Mouse (Mus musculus) heart, embryonic 16.5 days (tissue): ENCODE measurements around the gene Gcgr. TPM values are rescaled to one million over a fixed set of nuclear protein-coding genes. Genes with fewer than 3 reads are reported as not detected.

ENCODE experiments used
- ATAC-seq: fragments of 200-750 bp; cut with Nextera tagmentation; replicated peaks from 2 replicates; pipeline ENCODE4 v1.8.0; 2017; ENCODE audit warnings: moderate number of reproducible peaks; ENCODE audit not compliant: insufficient read depth, low FRiP score; ENCODE audit errors: extremely low read depth
- H3K27ac ChIP-seq: fragments of 300-500 bp; sonication (generic); 2 replicates; pipeline ENCODE4 v1.5.1; 2014; ENCODE audit warnings: mild to moderate bottlenecking, low read length, control low read depth, moderate library complexity
- H3K27me3 ChIP-seq: fragments of 300-500 bp; sonication (generic); 2 replicates; pipeline ENCODE4 v1.6.1; 2014; ENCODE audit warnings: low read length, mixed read lengths; ENCODE audit not compliant: control insufficient read depth, insufficient read depth
- H3K36me3 ChIP-seq: fragments of 300-500 bp; sonication (generic); 2 replicates; pipeline ENCODE4 v1.6.1; 2014; ENCODE audit not compliant: control insufficient read depth, insufficient read depth
- H3K4me1 ChIP-seq: fragments of 300-500 bp; sonication (generic); 2 replicates; pipeline ENCODE4 v1.6.1; 2014; ENCODE audit warnings: low read length, mixed read lengths; ENCODE audit not compliant: control insufficient read depth, insufficient read depth
- H3K4me2 ChIP-seq: fragments of 300-500 bp; sonication (generic); 2 replicates; pipeline ENCODE4 v1.6.1; 2014; ENCODE audit warnings: low read depth, mild to moderate bottlenecking, control low read depth, low read length
- H3K4me3 ChIP-seq: fragments of 300-500 bp; sonication (generic); 2 replicates; pipeline ENCODE4 v1.5.1; 2014; ENCODE audit warnings: mild to moderate bottlenecking, control low read depth, low read length
- H3K9ac ChIP-seq: fragments of 300-500 bp; sonication (generic); 2 replicates; pipeline ENCODE4 v1.6.1; 2014; ENCODE audit warnings: low read length, control low read depth
- H3K9me3 ChIP-seq: fragments of 300-500 bp; sonication (generic); replicated peaks from 2 replicates; pipeline ENCODE4 v1.6.1; 2016; ENCODE audit warnings: low read length; ENCODE audit not compliant: control insufficient read depth
- WGBS: fragments of 180-500 bp; shearing (Covaris S2); extraction: QIAGEN DNeasy Blood & Tissue Kit; methylation state at CpG from one replicate; pipeline ENCODE4 v1.1.7; 2014; 5-methylcytosine and 5-hydroxymethylcytosine counted together
- polyA plus RNA-seq: library from polyadenylated mRNA; unstranded; fragments of >200 nt; fragmentation: Nextera tagmentation; extraction: Ambion mirVana; gene quantifications from 2 replicates; pipeline ENCODE4 v1.2.1, GENCODE M21; 2015

Gene Gcgr
- polyA plus RNA-seq, 1 experiment from 2014 or later = 1.4 TPM

GRCm38 (mm10) chr11:120538955-120539284, 8.4 kb downstream of the Gcgr start:
- Histone ChIP-seq H3K4me1 (peaks cover 26% of the 10 kb centered on the region), H3K27me3 (0 out of 2 replicates have a peak, but pooled peaks cover 4% of the 10 kb centered on the region), H3K9me3 (no peaks in the 10 kb centered on the region), H3K36me3 (peaks cover 9% of the 10 kb centered on the region), H3K4me2 (no peak overlapping the region), H3K27ac (peak overlapping the region; percentile 61), H3K9ac (no peak overlapping the region), H3K4me3 (no peak overlapping the region)
- no peak for ATAC-seq
- WGBS = 30% methylated on average over 8 of the region's 8 CpGs

GRCm38 (mm10) chr11:120539285-120540014, 9.0 kb downstream of the Gcgr start:
- H3K36me3 ChIP-seq = peaks cover 15% of the 10 kb centered on the region
- H3K4me3 ChIP-seq = no peak overlapping the region
- 0 out of 2 replicates have a peak overlapping the region, but pooled peaks have one; percentile 22 for H3K9ac ChIP-seq
- no peaks in the 10 kb centered on the region for H3K9me3 ChIP-seq
- 0 out of 2 replicates have a peak overlapping the region, but pooled peaks have one; percentile 61 for H3K27ac ChIP-seq
- 0 out of 2 replicates have a peak, but pooled peaks cover 2% of the 10 kb centered on the region for H3K27me3 ChIP-seq
- no peak overlapping the region for H3K4me2 ChIP-seq
- H3K4me1 ChIP-seq = peaks cover 26% of the 10 kb centered on the region
- no peak for ATAC-seq
- WGBS = 29% methylated on average over 10 of the region's 10 CpGs

- 23% methylated on average over 4 of the region's 4 CpGs for WGBS
- no peak overlapping the region for H3K4me3 ChIP-seq
- H3K27me3 ChIP-seq = no peaks in the 10 kb centered on the region
- H3K4me1 ChIP-seq = peaks cover 26% of the 10 kb centered on the region
- no peak overlapping the region for H3K9ac ChIP-seq
- no peak overlapping the region for H3K4me2 ChIP-seq
- peak; percentile 10; the same call in 1 of the 2 replicates for ATAC-seq
- peaks cover 18% of the 10 kb centered on the region for H3K36me3 ChIP-seq
- no peaks in the 10 kb centered on the region for H3K9me3 ChIP-seq
- no peak overlapping the region for H3K27ac ChIP-seq
Measured at GRCm38 (mm10) chr11:120541907-120542306, 11.4 kb downstream of the Gcgr start.

GRCm38 (mm10) chr11:120542376-120542775, 11.9 kb downstream of the Gcgr start:
- Histone ChIP-seq H3K4me3 (no peak overlapping the region), H3K4me1 (peaks cover 28% of the 10 kb centered on the region), H3K9ac (no peak overlapping the region), H3K4me2 (no peak overlapping the region), H3K27me3 (no peaks in the 10 kb centered on the region), H3K9me3 (no peaks in the 10 kb centered on the region), H3K36me3 (peaks cover 18% of the 10 kb centered on the region), H3K27ac (no peak overlapping the region)
- no peak for ATAC-seq
- WGBS = 76% methylated on average over 6 of the region's 6 CpGs

- Histone ChIP-seq H3K4me1 (peaks cover 26% of the 10 kb centered on the region), H3K27me3 (no peaks in the 10 kb centered on the region), H3K9me3 (no peaks in the 10 kb centered on the region), H3K4me3 (no peak overlapping the region), H3K4me2 (no peak overlapping the region), H3K27ac (no peak overlapping the region), H3K36me3 (peaks cover 18% of the 10 kb centered on the region), H3K9ac (no peak overlapping the region)
- 95% methylated on average over 3 of the region's 3 CpGs for WGBS
- ATAC-seq = no peak
Measured at GRCm38 (mm10) chr11:120545964-120546363, 15.5 kb downstream of the Gcgr start.

- H3K4me1 ChIP-seq = peaks cover 22% of the 10 kb centered on the region
- H3K4me3 ChIP-seq = no peak overlapping the region
- H3K9ac ChIP-seq = 0 out of 2 replicates have a peak overlapping the region, but pooled peaks have one; percentile 7
- 57% methylated on average over 2 of the region's 2 CpGs for WGBS
- no peak overlapping the region for H3K27ac ChIP-seq
- no peaks in the 10 kb centered on the region for H3K27me3 ChIP-seq
- no peak for ATAC-seq
- no peaks in the 10 kb centered on the region for H3K9me3 ChIP-seq
- 0 out of 2 replicates have a peak overlapping the region, but pooled peaks have one; percentile 2 for H3K4me2 ChIP-seq
- peaks cover 18% of the 10 kb centered on the region for H3K36me3 ChIP-seq
Measured at GRCm38 (mm10) chr11:120547469-120547868, 17.0 kb downstream of the Gcgr start.

GRCm38 (mm10) chr11:120548214-120548613, 17.7 kb downstream of the Gcgr start:
- no peak for ATAC-seq
- Histone ChIP-seq H3K27ac (no peak overlapping the region), H3K4me1 (peaks cover 20% of the 10 kb centered on the region), H3K4me3 (peak overlapping the region; percentile 68), H3K9ac (peak overlapping the region; percentile 86), H3K9me3 (no peaks in the 10 kb centered on the region), H3K27me3 (no peaks in the 10 kb centered on the region), H3K36me3 (peaks cover 11% of the 10 kb centered on the region), H3K4me2 (peak overlapping the region; percentile 84)
- 73% methylated on average over 3 of the region's 3 CpGs for WGBS

GRCm38 (mm10) chr11:120548786-120549167, 18.3 kb downstream of the Gcgr start:
- ATAC-seq = no peak
- Histone ChIP-seq H3K36me3 (peaks cover 8% of the 10 kb centered on the region), H3K4me2 (peak overlapping the region; percentile 84), H3K9me3 (no peaks in the 10 kb centered on the region), H3K4me1 (peaks cover 20% of the 10 kb centered on the region), H3K4me3 (peak overlapping the region; percentile 68), H3K27me3 (no peaks in the 10 kb centered on the region), H3K9ac (peak overlapping the region; percentile 86), H3K27ac (peak overlapping the region; percentile 87)
- 14% methylated on average over 7 of the region's 7 CpGs for WGBS

- peak within 1 kb of the TSS; percentile 86 for H3K9ac ChIP-seq
- peak; percentile 89 for ATAC-seq
- WGBS = under 1% methylated on average over 76 of the region's 87 CpGs
Measured at GRCm38 (mm10) chr11:120549168-120549945, 18.9 kb downstream of the Gcgr start, which contains the start of gene Mcrip1. Gene Mcrip1 (minus strand): TSS chr11:120549727.

More at GRCm38 (mm10) chr11:120549168-120549945, 18.9 kb downstream of the Gcgr start, which contains the start of gene Mcrip1:
- peak within 1 kb of the TSS; percentile 68 for H3K4me3 ChIP-seq
- peaks cover 20% of the 10 kb centered on the region for H3K4me1 ChIP-seq
- H3K27me3 ChIP-seq = no peaks in the 10 kb centered on the region
- H3K9me3 ChIP-seq = no peaks in the 10 kb centered on the region
- peak within 1 kb of the TSS; percentile 84 for H3K4me2 ChIP-seq
- peak within 1 kb of the TSS; percentile 87 for H3K27ac ChIP-seq
- peaks cover 4% of the 10 kb centered on the region for H3K36me3 ChIP-seq
